Mouse (Mus musculus): ENCODE results near the gene Zfp91.
A peak's percentile ranks its signal among the peaks of the same experiment; 100 is the strongest.

Zfp91 gene

GRCm38 (mm10) chr19:12795511-12796327 lies at the start of gene Zfp91, which contains the start of gene Lpxn:
Gene Zfp91, minus strand, starts transcription at chr19:12796126.
Gene Lpxn, plus strand, starts transcription at chr19:12796193.
- DNase-seq (ENCODE audit: low spot score): peak; percentile 84

GRCm38 (mm10) chr19:12838507-12838906 lies 42.6 kb upstream of the Zfp91 start:
- no peak for DNase-seq (ENCODE audit: low spot score)

- no peak for DNase-seq (ENCODE audit: low spot score)
These were observed 37.7 kb upstream of the Zfp91 start for GRCm38 (mm10) chr19:12833625-12834024.

DNA sequence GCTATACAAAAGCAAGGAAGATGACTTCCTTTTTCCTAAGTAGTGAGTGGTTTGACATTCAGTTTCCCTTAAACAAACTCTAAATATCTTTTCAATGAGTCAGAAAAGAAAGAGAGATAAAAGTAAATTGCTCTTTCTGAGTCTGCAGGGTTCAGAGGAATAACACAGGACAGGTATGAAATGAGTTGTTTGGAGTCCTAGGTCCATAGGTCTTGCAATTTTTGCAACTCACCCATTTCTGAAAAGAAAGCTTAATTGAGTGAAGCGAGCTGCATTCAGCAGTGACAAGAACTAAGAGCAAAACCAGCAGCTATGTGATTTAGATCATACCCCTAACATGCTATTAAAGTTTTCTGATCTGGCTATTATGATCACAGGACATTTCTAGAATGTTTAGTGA lies 35.6 kb upstream of the Zfp91 start:
- DNase-seq (ENCODE audit: low spot score): no peak

DNA sequence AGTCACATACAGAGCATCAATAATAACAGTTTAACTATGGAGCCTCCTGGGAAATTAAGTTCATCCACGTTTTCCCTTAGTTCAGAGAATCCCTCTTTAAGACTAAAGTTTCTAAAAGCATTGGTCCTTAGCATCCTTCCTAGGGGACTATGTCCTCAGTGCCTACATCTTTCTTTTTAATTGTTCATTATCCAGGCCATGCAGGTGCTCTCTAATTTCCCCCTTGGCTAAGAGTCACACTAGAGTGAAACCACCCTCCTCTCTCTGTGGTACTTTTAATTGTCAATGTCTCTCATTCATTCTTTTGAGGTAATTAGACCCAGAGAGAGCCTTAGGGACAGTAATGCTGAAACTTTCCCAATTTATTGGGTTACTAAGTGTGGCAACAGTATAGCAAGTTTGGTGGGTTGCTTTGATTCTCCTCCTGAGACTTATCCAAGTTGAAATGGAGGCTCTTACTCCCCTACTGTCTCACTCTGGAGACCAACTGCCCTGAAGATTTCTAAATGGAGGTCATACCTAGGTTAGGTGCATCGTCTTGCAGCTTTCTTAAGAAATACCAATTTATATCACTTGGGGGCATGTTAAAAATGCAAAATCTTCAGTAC lies 35.0 kb upstream of the Zfp91 start:
- DNase-seq (ENCODE audit: low spot score): no peak

GRCm38 (mm10) chr19:12824549-12824948 lies 28.6 kb upstream of the Zfp91 start:
- no peak for DNase-seq (ENCODE audit: low spot score)

GRCm38 (mm10) chr19:12820383-12820782 lies 24.5 kb upstream of the Zfp91 start:
- no peak for DNase-seq (ENCODE audit: low spot score)

GRCm38 (mm10) chr19:12818507-12818906 lies 22.6 kb upstream of the Zfp91 start:
- DNase-seq (ENCODE audit: low spot score): no peak

DNA sequence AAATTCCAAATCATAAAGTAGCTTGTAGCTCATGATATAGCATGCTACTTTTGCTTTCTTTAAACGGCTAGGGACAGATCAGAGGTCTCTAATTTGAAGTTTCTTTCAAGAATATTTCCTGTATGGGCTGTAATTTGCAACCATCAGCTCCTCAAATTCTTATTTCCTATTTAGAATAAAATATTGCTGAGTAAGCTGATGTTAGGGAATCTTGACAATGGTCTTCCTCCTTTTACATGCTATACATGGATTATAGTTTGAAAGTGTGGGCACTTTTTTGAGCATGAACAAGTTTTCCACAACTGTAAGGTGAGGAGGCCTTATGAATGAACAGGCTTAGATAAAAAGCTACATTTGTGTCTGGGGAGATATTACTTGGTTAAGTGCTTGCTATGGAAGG lies 18.0 kb upstream of the Zfp91 start:
- DNase-seq (ENCODE audit: low spot score): no peak

DNA sequence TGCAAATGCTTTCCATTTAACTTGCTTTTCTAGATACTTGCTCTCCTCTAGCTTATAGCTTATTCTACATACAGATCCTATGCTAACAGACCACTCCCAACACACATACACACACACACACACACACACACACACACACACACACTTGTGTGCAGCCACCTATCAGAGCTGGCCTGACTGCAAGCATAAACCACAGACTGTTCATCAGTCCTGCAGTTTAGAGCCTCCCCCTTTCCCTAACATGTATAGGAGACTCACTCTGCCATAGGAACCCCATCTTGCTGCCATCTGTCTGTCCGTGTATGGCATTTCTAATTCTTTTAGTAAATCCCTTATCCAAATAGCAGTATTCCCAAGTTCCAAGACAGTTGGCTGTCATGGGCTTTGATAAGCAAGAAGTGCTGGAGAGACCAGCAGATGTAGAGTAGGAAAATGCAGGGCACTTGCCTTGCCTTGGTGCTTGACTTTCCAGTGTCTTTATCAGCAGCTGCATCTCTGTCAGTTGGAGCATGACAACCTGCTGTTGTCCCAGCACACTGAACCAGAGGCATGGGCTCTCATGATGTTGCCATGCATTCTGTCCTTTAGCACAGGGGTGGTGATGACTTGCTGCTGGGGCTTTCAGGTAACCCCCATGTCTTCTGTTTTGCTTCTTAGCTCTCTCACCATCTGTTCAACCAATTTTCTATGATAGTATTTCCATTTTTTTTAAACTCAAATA lies 16.9 kb upstream of the Zfp91 start:
- no peak for DNase-seq (ENCODE audit: low spot score)

GRCm38 (mm10) chr19:12806214-12806613 lies 10.3 kb upstream of the Zfp91 start:
- no peak for DNase-seq (ENCODE audit: low spot score)

DNA sequence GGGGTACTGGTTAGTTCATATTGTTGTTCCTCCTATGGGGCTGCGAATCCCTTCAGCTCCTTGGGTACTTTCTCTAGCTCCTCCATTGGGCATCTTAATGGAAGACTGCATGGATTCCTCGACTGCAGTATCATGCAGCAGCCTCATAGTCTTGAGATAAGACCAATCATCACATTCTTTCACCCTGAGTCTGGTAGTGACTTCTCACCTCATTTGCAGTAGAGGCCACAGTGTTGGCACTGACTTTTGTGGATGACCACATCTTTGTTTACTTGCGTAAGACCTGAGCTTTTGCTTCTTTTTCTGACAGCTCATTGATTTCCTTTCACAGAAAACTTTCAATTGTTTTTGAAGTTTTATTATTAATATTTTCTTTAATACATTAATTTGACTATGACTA lies 9.8 kb upstream of the Zfp91 start:
- DNase-seq (ENCODE audit: low spot score): no peak

DNA sequence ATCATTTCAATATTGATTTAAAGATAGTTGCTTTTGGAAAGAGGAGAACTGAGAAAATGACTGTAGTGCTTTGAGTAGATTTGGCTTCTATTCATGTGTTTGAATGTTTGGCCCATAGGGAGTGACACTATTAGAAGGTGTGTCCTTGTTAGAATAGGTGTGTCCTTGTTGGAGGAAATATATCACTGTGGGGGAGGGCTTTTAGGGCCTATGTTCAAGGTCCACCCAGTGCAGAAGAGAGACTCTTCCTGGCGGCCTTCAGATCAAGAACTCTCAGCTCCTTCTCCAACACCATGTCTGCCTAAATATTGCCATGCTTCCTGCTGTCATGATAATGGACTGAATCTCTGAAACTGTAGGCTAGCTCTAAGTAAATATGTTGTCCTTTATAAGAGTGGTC lies 8.3 kb upstream of the Zfp91 start:
- no peak for DNase-seq (ENCODE audit: low spot score)

GRCm38 (mm10) chr19:12802830-12803229 lies 6.9 kb upstream of the Zfp91 start:
- DNase-seq (ENCODE audit: low spot score): no peak

GRCm38 (mm10) chr19:12801046-12801445 lies 5.1 kb upstream of the Zfp91 start:
- DNase-seq (ENCODE audit: low spot score): no peak

GRCm38 (mm10) chr19:12800621-12801020 lies 4.7 kb upstream of the Zfp91 start:
- no peak for DNase-seq (ENCODE audit: low spot score)

- DNase-seq (ENCODE audit: low spot score): no peak
These were observed 3.2 kb upstream of the Zfp91 start for GRCm38 (mm10) chr19:12799081-12799480.

DNA sequence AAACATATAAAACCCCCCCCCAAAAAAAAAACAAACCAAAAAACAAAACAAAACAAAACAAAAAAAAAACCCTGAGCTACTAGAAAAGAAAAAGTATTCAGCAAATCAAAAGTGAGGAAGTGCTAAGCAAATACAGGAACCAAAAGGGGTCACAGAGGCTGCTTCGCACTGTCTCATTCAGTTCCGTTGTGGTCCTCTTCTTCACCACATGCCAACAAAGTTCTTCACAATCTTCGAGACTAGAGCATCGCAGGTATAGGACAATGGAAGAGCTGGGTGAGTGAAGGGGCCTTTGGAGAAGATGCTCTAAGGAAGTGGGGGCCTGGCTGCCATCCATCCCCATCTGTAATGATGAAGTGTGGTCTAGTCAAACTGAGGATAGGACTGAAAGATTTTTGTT lies 2.5 kb upstream of the Zfp91 start:
- no peak for DNase-seq (ENCODE audit: low spot score)

DNA sequence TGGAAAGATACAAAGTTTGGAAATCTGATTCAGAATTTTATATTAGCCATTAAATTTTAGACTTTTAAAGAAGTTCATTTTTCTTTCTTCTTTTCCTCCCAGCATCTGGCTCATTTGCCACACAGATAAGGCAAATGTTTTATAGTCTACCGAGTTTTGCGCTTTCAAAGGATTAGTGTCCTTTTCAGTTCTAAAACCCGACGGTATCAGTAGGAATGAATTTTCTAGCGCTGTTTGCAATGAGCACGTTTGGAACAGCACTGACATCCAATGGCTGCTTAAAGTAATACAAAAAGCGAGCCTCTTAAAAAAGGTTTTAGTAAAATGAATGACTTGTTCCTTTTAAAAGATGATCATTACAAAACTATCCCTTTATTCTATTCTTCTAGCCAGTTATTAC lies 1.1 kb upstream of the Zfp91 start:
- no peak for DNase-seq (ENCODE audit: low spot score)

DNA sequence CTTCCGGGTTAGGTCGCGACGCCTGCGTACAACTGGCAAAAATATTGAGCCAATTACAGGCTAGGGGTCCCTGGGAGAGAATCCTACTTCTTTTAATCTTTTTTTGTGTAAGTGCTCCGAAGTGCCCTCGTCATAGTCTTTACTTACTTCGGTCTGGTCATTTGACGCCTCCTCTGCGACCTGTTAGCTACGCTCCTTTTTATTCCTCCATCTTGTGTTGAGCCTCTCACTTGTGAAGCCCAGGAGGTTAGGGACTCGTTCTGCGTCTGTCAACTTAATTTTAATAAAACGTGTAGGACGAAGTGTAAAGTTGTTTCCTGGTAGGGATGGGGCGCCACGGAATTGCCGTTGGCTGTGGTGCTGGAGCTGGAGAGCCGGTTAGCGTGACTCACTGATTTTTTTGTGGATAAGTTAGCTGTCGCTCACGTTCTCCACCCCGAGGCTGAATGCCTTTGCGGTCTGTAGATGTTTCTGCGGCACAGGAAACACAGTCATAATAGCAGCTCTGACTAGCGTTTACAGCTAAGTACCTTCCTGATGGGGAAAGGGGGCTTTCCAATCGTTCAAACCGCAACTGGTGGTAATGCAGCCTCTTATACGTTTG lies 504 bp upstream of the Zfp91 start:
- peak; percentile 36 for DNase-seq (ENCODE audit: low spot score)

GRCm38 (mm10) chr19:12795110-12795509 lies 816 bp downstream of the Zfp91 start:
- DNase-seq (ENCODE audit: low spot score): no peak

Measured in ovary, postnatal 10 days (tissue).